Mouse (Mus musculus) liver, embryonic 13.5 days (tissue): Measurements from ENCODE around the gene Aldh6a1. TPM values are rescaled to one million over a fixed set of nuclear protein-coding genes. Genes with fewer than 3 reads are reported as not detected.

Experiments used
- ATAC-seq: fragments of 200-750 bp; cut with Nextera tagmentation; 2 replicates; pipeline ENCODE4 v1.8.0; 2017; ENCODE audit warnings: low read depth, mild to moderate bottlenecking, moderate number of reproducible peaks, moderate library complexity
- DNase-seq: peaks from one replicate; pipeline ENCODE4 v3.0.0; 2022
- H3K27ac ChIP-seq: fragments of 300-500 bp; sonication (generic); 2 replicates; pipeline ENCODE4 v1.5.1; 2015; ENCODE audit warnings: moderate library complexity, mild to moderate bottlenecking, inconsistent platforms
- H3K27me3 ChIP-seq: fragments of 300-500 bp; sonication (generic); 2 replicates; pipeline ENCODE4 v1.6.1; 2015; ENCODE audit warnings: mild to moderate bottlenecking, inconsistent platforms
- H3K36me3 ChIP-seq: fragments of 300-500 bp; sonication (generic); 2 replicates; pipeline ENCODE4 v1.6.1; 2015; ENCODE audit warnings: mild to moderate bottlenecking, inconsistent platforms
- H3K4me1 ChIP-seq: fragments of 300-500 bp; sonication (generic); replicated peaks from 2 replicates; pipeline ENCODE4 v1.6.1; 2015; ENCODE audit warnings: inconsistent platforms
- H3K4me2 ChIP-seq: fragments of 300-500 bp; sonication (generic); 2 replicates; pipeline ENCODE4 v1.6.1; 2015; ENCODE audit warnings: inconsistent platforms, mild to moderate bottlenecking, moderate library complexity
- H3K4me3 ChIP-seq: fragments of 300-500 bp; sonication (generic); replicated peaks from 2 replicates; pipeline ENCODE4 v1.5.1; 2015; ENCODE audit warnings: mild to moderate bottlenecking, inconsistent platforms
- H3K9ac ChIP-seq: fragments of 300-500 bp; sonication (generic); 2 replicates; pipeline ENCODE4 v1.6.1; 2015; ENCODE audit warnings: mild to moderate bottlenecking, inconsistent platforms
- H3K9me3 ChIP-seq: fragments of 300-500 bp; sonication (generic); replicated peaks from 2 replicates; pipeline ENCODE4 v1.6.1; 2016; ENCODE audit warnings: inconsistent platforms
- WGBS: fragments of 180-500 bp; shearing (Covaris S2); methylation state at CpG from one replicate; pipeline ENCODE4 v1.1.7; 2015; ENCODE audit not compliant: insufficient replicate concordance; 5-methylcytosine and 5-hydroxymethylcytosine counted together
- polyA plus RNA-seq: library from polyadenylated mRNA; unstranded; fragments of >200 nt; fragmentation: Nextera tagmentation; extraction: Ambion mirVana; gene quantifications from 2 replicates; pipeline ENCODE4 v1.2.1, GENCODE M21; 2015

The Aldh6a1 gene
- polyA plus RNA-seq, 1 experiment from 2014 or later = 17.0 TPM

- no peaks in the 10 kb centered on the region for H3K36me3 ChIP-seq
- no peak overlapping the region for H3K4me2 ChIP-seq
- no peak for ATAC-seq
- no peak overlapping the region for H3K4me3 ChIP-seq
- H3K4me1 ChIP-seq = peaks cover 23% of the 10 kb centered on the region
- H3K9ac ChIP-seq = no peak overlapping the region
- no peak for DNase-seq
- no peaks in the 10 kb centered on the region for H3K9me3 ChIP-seq
- 79% methylated on average over 5 of the region's 5 CpGs for WGBS
- no peaks in the 10 kb centered on the region for H3K27me3 ChIP-seq
- no peak overlapping the region for H3K27ac ChIP-seq
Observed at GRCm38 (mm10) chr12:84398629-84399028, 52.2 kb downstream of the Aldh6a1 start.

DNA sequence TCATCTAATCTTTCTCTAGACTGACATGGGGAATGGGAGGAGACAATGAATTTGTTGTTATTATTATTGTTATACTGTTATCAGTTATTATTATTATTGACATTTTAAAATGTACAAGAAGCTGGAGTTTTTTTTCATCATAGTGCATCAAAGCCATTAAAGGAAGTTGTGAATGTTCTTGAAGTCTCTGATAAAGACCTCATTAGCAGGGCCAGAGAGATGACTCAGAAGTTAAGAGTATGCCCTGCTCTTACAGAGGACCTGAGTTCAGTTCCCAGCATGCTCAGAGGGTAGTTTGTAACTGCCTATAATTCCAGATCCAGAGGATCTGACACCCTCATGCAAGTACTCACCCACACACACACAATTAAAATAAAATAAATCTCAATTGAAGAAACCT is 53.1 kb downstream of the Aldh6a1 start:
- no peaks in the 10 kb centered on the region for H3K36me3 ChIP-seq
- H3K9ac ChIP-seq = no peak overlapping the region
- no peaks in the 10 kb centered on the region for H3K27me3 ChIP-seq
- DNase-seq (no peak), ATAC-seq (no peak)
- peaks cover 23% of the 10 kb centered on the region for H3K4me1 ChIP-seq
- H3K4me2 ChIP-seq = no peak overlapping the region
- no peak overlapping the region for H3K27ac ChIP-seq
- no peaks in the 10 kb centered on the region for H3K9me3 ChIP-seq
- no peak overlapping the region for H3K4me3 ChIP-seq

DNA sequence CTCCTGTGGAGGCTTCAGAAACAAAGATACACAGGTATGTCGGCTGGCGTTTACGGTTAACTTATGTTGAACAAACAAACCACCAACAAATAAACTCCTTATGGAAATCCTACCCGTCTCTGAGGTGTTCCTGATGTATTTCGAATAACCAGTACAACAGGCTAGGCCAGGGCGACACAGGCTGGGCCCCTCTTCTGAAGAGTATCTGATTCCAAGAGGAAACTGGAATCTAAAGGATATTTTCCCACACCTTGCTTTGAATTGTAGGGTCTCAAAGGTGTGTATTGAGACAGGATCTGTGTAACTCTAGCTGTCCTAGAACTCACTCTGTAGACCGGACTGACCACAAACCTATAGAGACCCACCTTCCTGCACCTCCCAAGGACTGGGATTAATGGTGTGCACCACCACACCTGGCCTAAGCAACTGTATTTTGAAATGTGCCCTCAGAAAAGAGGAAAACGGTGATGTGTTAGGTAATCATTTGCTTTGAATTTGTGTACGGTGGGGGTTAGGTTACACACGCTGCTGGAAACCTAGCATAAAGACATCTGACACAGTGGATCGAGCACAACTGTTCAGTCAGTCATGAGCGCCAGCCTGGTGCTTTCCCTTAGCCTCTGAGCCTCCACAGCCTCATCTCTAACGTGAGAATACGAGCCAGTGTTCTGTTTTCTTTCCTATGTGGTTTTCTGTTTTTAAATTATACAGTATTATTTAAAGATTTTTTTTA is 53.7 kb downstream of the Aldh6a1 start:
- H3K27me3 ChIP-seq = no peaks in the 10 kb centered on the region
- no peak overlapping the region for H3K4me2 ChIP-seq
- no peaks in the 10 kb centered on the region for H3K9me3 ChIP-seq
- no peaks in the 10 kb centered on the region for H3K36me3 ChIP-seq
- no peak overlapping the region for H3K9ac ChIP-seq
- DNase-seq (no peak), ATAC-seq (peak; percentile 58)
- H3K4me1 ChIP-seq = peaks cover 23% of the 10 kb centered on the region
- H3K4me3 ChIP-seq = no peak overlapping the region
- WGBS = 74% methylated on average over 14 of the region's 14 CpGs
- peak overlapping the region; percentile 29; the same call in 1 of the 2 replicates for H3K27ac ChIP-seq

DNA sequence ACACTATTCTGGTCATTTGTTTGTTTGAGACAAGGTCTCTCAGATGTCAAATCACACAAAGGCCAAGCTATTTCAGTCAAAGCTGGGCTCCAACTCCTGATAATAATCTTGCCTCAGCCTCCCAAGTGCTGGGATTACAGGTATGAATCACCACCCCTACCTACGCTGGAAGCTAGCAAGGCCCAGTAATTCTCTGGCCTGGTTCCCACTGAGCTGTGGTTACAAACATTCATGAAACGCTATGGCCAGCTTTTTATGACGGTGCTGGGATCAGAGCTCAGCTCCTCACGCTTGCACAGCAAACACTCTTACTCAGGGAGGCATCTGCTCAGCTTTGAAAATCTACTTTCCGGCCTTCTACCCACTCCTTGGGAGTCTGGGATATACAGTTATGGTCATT is 57.0 kb downstream of the Aldh6a1 start:
- Histone ChIP-seq H3K4me3 (no peak overlapping the region), H3K9me3 (no peaks in the 10 kb centered on the region), H3K9ac (no peak overlapping the region), H3K27me3 (no peaks in the 10 kb centered on the region), H3K36me3 (no peaks in the 10 kb centered on the region), H3K27ac (no peak overlapping the region), H3K4me2 (no peak overlapping the region), H3K4me1 (peaks cover 3% of the 10 kb centered on the region; the same call in 1 of the 2 replicates)
- ATAC-seq = no peak
- no peak for DNase-seq
- WGBS = 77% methylated on average over 5 of the region's 5 CpGs

DNA sequence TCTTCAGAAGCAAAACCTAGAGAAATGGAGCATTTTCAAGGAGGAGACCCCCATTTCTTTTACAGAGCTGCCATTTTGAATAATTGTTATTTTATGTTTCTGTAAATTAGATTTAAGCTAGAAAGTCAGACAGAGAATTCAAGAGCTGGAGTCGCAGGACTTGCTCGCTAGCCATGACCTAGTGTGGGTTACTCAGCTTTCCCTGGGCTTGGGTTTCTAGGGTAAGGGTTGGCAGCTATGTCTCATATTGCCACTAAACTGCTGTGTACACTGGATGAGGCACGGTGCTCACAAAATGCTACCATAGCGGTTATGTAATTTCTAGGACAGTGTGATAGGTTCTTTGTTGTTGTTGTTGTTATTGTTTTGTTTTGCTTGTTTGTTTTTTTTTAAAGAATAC is 58.1 kb downstream of the Aldh6a1 start:
- no peak overlapping the region for H3K9ac ChIP-seq
- no peak overlapping the region for H3K27ac ChIP-seq
- H3K4me1 ChIP-seq = peaks cover 11% of the 10 kb centered on the region
- no peak overlapping the region for H3K4me3 ChIP-seq
- no peaks in the 10 kb centered on the region for H3K36me3 ChIP-seq
- no peaks in the 10 kb centered on the region for H3K9me3 ChIP-seq
- no peak overlapping the region for H3K4me2 ChIP-seq
- ATAC-seq (no peak), DNase-seq (no peak)
- no peaks in the 10 kb centered on the region for H3K27me3 ChIP-seq
- 92% methylated on average over 4 of the region's 4 CpGs for WGBS

GRCm38 (mm10) chr12:84390336-84390735 is 60.5 kb downstream of the Aldh6a1 start:
- H3K36me3 ChIP-seq = no peaks in the 10 kb centered on the region
- H3K4me1 ChIP-seq = peaks cover 8% of the 10 kb centered on the region
- no peak overlapping the region for H3K4me3 ChIP-seq
- H3K4me2 ChIP-seq = no peak overlapping the region
- WGBS = 69% methylated on average over 6 of the region's 6 CpGs
- H3K27ac ChIP-seq = no peak overlapping the region
- no peaks in the 10 kb centered on the region for H3K27me3 ChIP-seq
- no peak for ATAC-seq
- DNase-seq = no peak
- no peak overlapping the region for H3K9ac ChIP-seq
- no peaks in the 10 kb centered on the region for H3K9me3 ChIP-seq

GRCm38 (mm10) chr12:84388774-84389400 is 61.9 kb downstream of the Aldh6a1 start:
- H3K36me3 ChIP-seq = no peaks in the 10 kb centered on the region
- no peak overlapping the region for H3K27ac ChIP-seq
- no peak overlapping the region for H3K4me3 ChIP-seq
- H3K27me3 ChIP-seq = no peaks in the 10 kb centered on the region
- 27% methylated on average over 14 of the region's 14 CpGs for whole genome bisulfite sequencing
- DNase-seq (no peak), ATAC-seq (0 out of 2 replicates have a peak, but pooled peaks have one; percentile 45)
- 0 out of 2 replicates have a peak overlapping the region, but pooled peaks have one; percentile 3 for H3K4me2 ChIP-seq
- no peaks in the 10 kb centered on the region for H3K9me3 ChIP-seq
- no peak overlapping the region for H3K9ac ChIP-seq
- peaks cover 15% of the 10 kb centered on the region for H3K4me1 ChIP-seq

DNA sequence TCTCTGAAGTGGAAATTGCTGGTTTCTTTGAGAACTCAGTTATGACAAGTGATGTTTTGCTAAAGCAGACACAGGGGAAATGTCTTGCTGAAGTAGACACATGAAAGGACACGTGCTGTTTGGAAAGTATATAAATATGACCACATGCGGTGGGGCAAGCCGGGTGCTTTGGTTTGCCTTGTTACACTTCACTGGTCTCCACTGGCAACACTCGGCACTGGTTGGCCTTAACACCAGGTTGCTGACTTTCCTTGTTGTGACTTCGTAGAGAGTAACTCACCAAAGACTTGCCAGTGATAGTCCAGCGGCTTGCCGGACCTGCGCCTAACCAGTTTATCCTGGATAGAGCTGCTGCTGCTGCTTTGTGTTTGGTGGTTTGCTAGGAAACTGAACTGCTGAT is 62.7 kb downstream of the Aldh6a1 start:
- H3K4me1 ChIP-seq = peaks cover 19% of the 10 kb centered on the region
- H3K4me3 ChIP-seq = no peak overlapping the region
- no peaks in the 10 kb centered on the region for H3K27me3 ChIP-seq
- H3K36me3 ChIP-seq = 0 out of 2 replicates have a peak, but pooled peaks cover 1% of the 10 kb centered on the region
- H3K27ac ChIP-seq = no peak overlapping the region
- H3K9ac ChIP-seq = no peak overlapping the region
- DNase-seq = no peak
- H3K9me3 ChIP-seq = no peaks in the 10 kb centered on the region
- no peak for ATAC-seq
- H3K4me2 ChIP-seq = no peak overlapping the region
- 81% methylated on average over 8 of the region's 8 CpGs for WGBS

GRCm38 (mm10) chr12:84385408-84385807 is 65.4 kb downstream of the Aldh6a1 start:
- H3K4me3 ChIP-seq = no peak overlapping the region
- 77% methylated on average over 4 of the region's 4 CpGs for WGBS
- no peak overlapping the region for H3K9ac ChIP-seq
- ATAC-seq (no peak), DNase-seq (no peak)
- no peaks in the 10 kb centered on the region for H3K9me3 ChIP-seq
- no peak overlapping the region for H3K4me2 ChIP-seq
- H3K4me1 ChIP-seq = peaks cover 21% of the 10 kb centered on the region
- no peaks in the 10 kb centered on the region for H3K27me3 ChIP-seq
- H3K36me3 ChIP-seq = peaks cover 6% of the 10 kb centered on the region; the same call in 1 of the 2 replicates
- peak overlapping the region; percentile 61; the same call in 1 of the 2 replicates for H3K27ac ChIP-seq

- no peak overlapping the region for H3K4me2 ChIP-seq
- H3K27me3 ChIP-seq = no peaks in the 10 kb centered on the region
- DNase-seq (no peak), ATAC-seq (peak; percentile 49; the same call in 1 of the 2 replicates)
- 61% methylated on average over 5 of the region's 5 CpGs for WGBS
- peaks cover 6% of the 10 kb centered on the region; the same call in 1 of the 2 replicates for H3K36me3 ChIP-seq
- no peaks in the 10 kb centered on the region for H3K9me3 ChIP-seq
- peaks cover 27% of the 10 kb centered on the region for H3K4me1 ChIP-seq
- no peak overlapping the region for H3K9ac ChIP-seq
- no peak overlapping the region for H3K4me3 ChIP-seq
- peak overlapping the region; percentile 61 for H3K27ac ChIP-seq
Observed at GRCm38 (mm10) chr12:84384644-84385081, 66.1 kb downstream of the Aldh6a1 start.

GRCm38 (mm10) chr12:84382369-84382768 is 68.4 kb downstream of the Aldh6a1 start:
- H3K4me1 ChIP-seq = peaks cover 19% of the 10 kb centered on the region
- H3K36me3 ChIP-seq = peaks cover 10% of the 10 kb centered on the region; the same call in 1 of the 2 replicates
- no peak overlapping the region for H3K27ac ChIP-seq
- WGBS = 84% methylated on average over 4 of the region's 4 CpGs
- DNase-seq (no peak), ATAC-seq (no peak)
- H3K4me2 ChIP-seq = no peak overlapping the region
- H3K9ac ChIP-seq = no peak overlapping the region
- no peak overlapping the region for H3K4me3 ChIP-seq
- H3K27me3 ChIP-seq = no peaks in the 10 kb centered on the region
- H3K9me3 ChIP-seq = no peaks in the 10 kb centered on the region
